Mouse (Mus musculus) liver, postnatal 0 days (tissue): ENCODE data around the gene Prpf8. TPM values are rescaled to one million over a fixed set of nuclear protein-coding genes. Genes with fewer than 3 reads are reported as not detected.
A peak's percentile ranks its signal among the peaks of the same experiment; 100 is the strongest.

Source experiments
- ATAC-seq: fragments of 200-750 bp; cut with Nextera tagmentation; 2 replicates; pipeline ENCODE4 v1.8.0; 2017; ENCODE audit warnings: mild to moderate bottlenecking, moderate library complexity
- DNase-seq: peaks from one replicate; pipeline ENCODE4 v3.0.0-alpha.2; 2016
- H3K27ac ChIP-seq: fragments of 300-500 bp; sonication (generic); 2 replicates; pipeline ENCODE4 v1.5.1; 2014; ENCODE audit warnings: antibody characterized with exemption, moderate library complexity, mild to moderate bottlenecking, low read depth
- H3K27me3 ChIP-seq: fragments of 300-500 bp; sonication (generic); 2 replicates; pipeline ENCODE4 v1.6.1; 2014; ENCODE audit warnings: low read length, control low read depth, mixed read lengths; ENCODE audit not compliant: insufficient read depth
- H3K36me3 ChIP-seq: fragments of 300-500 bp; sonication (generic); replicated peaks from 2 replicates; pipeline ENCODE4 v1.6.1; 2014; ENCODE audit warnings: mild to moderate bottlenecking, control low read depth, low read length, moderate library complexity, mixed read lengths; ENCODE audit not compliant: insufficient read depth
- H3K4me1 ChIP-seq: fragments of 300-500 bp; sonication (generic); 2 replicates; pipeline ENCODE4 v1.6.1; 2014; ENCODE audit warnings: antibody characterized with exemption, mild to moderate bottlenecking, control low read depth; ENCODE audit not compliant: insufficient read depth
- H3K4me2 ChIP-seq: fragments of 300-500 bp; sonication (generic); 2 replicates; pipeline ENCODE4 v1.6.1; 2014; ENCODE audit warnings: low read depth, mild to moderate bottlenecking, low read length, moderate library complexity, mixed read lengths
- H3K4me3 ChIP-seq: fragments of 300-500 bp; sonication (generic); 2 replicates; pipeline ENCODE4 v1.5.1; 2014; ENCODE audit warnings: low read depth, low read length
- H3K9ac ChIP-seq: fragments of 300-500 bp; sonication (generic); replicated peaks from 2 replicates; pipeline ENCODE4 v1.6.1; 2014; ENCODE audit warnings: mild to moderate bottlenecking, moderate library complexity
- H3K9me3 ChIP-seq: fragments of 300-500 bp; sonication (generic); 2 replicates; pipeline ENCODE4 v1.6.1; 2016; ENCODE audit warnings: mild to moderate bottlenecking, control low read depth, low read length, mixed read lengths
- CTCF ChIP-seq: sonication (generic); IDR thresholded peaks from 2 replicates; pipeline ENCODE4 v1.5.1; 2016; ENCODE audit warnings: antibody characterized with exemption, low read depth
- EP300 ChIP-seq: IDR thresholded peaks from 2 replicates; pipeline ENCODE4 v1.6.1; 2016; ENCODE audit warnings: antibody characterized with exemption, low read depth, mild to moderate bottlenecking
- WGBS: fragments of 180-500 bp; shearing (Covaris S2); extraction: QIAGEN DNeasy Blood & Tissue Kit; methylation state at CpG from one replicate; pipeline ENCODE4 v1.1.7; 2014; ENCODE audit not compliant: insufficient replicate concordance; 5-methylcytosine and 5-hydroxymethylcytosine counted together
- polyA plus RNA-seq: library from polyadenylated mRNA; unstranded; fragments of >200 nt; fragmentation: Nextera tagmentation; extraction: Ambion mirVana; gene quantifications from 2 replicates; pipeline ENCODE4 v1.2.1, GENCODE M21; 2015

Gene Prpf8
- polyA plus RNA-seq, 1 experiment from 2014 or later = 13.9 TPM

GRCm38 (mm10) chr11:75465051-75465450 lies 21.6 kb upstream of the Prpf8 start:
- Histone ChIP-seq H3K4me3 (no peak overlapping the region), H3K36me3 (peaks cover 24% of the 10 kb centered on the region), H3K4me2 (no peak overlapping the region), H3K27ac (no peak overlapping the region), H3K9me3 (no peaks in the 10 kb centered on the region), H3K9ac (no peak overlapping the region), H3K27me3 (no peaks in the 10 kb centered on the region), H3K4me1 (peaks cover 41% of the 10 kb centered on the region)
- no peak for TF ChIP-seq CTCF
- TF ChIP-seq EP300 = no peak
- DNase-seq (no peak), ATAC-seq (no peak)
- WGBS = 77% methylated on average over 6 of the region's 6 CpGs

GRCm38 (mm10) chr11:75466731-75467505 lies 19.7 kb upstream of the Prpf8 start:
- Histone ChIP-seq H3K27me3 (no peaks in the 10 kb centered on the region), H3K4me2 (peak overlapping the region; percentile 81), H3K9me3 (no peaks in the 10 kb centered on the region), H3K4me3 (no peak overlapping the region), H3K9ac (no peak overlapping the region), H3K4me1 (peaks cover 38% of the 10 kb centered on the region), H3K27ac (peak overlapping the region; percentile 61), H3K36me3 (peaks cover 24% of the 10 kb centered on the region)
- DNase-seq = no peak
- 95% methylated on average over 4 of the region's 4 CpGs for whole genome bisulfite sequencing
- no peak for ATAC-seq
- no peak for TF ChIP-seq EP300
- TF ChIP-seq CTCF = peak; percentile 46

- no peaks in the 10 kb centered on the region for H3K27me3 ChIP-seq
- TF ChIP-seq EP300 (no peak), CTCF (peak; percentile 24; the same call in 1 of the 2 replicates)
- peak overlapping the region; percentile 64 for H3K9ac ChIP-seq
- peak overlapping the region; percentile 81 for H3K4me2 ChIP-seq
- peaks cover 41% of the 10 kb centered on the region for H3K4me1 ChIP-seq
- H3K9me3 ChIP-seq = no peaks in the 10 kb centered on the region
- WGBS = 20% methylated on average over 19 of the region's 19 CpGs
- peaks cover 24% of the 10 kb centered on the region for H3K36me3 ChIP-seq
- DNase-seq (peak; percentile 80), ATAC-seq (peak; percentile 86)
- H3K27ac ChIP-seq = peak overlapping the region; percentile 61
- H3K4me3 ChIP-seq = peak overlapping the region; percentile 52
These were observed 19.0 kb upstream of the Prpf8 start for GRCm38 (mm10) chr11:75467512-75468215.

- DNase-seq (no peak), ATAC-seq (no peak)
- H3K9me3 ChIP-seq = no peaks in the 10 kb centered on the region
- H3K4me1 ChIP-seq = peaks cover 36% of the 10 kb centered on the region
- no peaks in the 10 kb centered on the region for H3K27me3 ChIP-seq
- H3K9ac ChIP-seq = peak overlapping the region; percentile 64
- TF ChIP-seq EP300 (no peak), CTCF (no peak)
- peak overlapping the region; percentile 81 for H3K4me2 ChIP-seq
- peaks cover 24% of the 10 kb centered on the region for H3K36me3 ChIP-seq
- H3K27ac ChIP-seq = peak overlapping the region; percentile 61
- peak overlapping the region; percentile 52 for H3K4me3 ChIP-seq
- 51% methylated on average over 7 of the region's 7 CpGs for WGBS
These were observed 18.2 kb upstream of the Prpf8 start for GRCm38 (mm10) chr11:75468410-75468809.

- no peak overlapping the region for H3K9ac ChIP-seq
- no peaks in the 10 kb centered on the region for H3K9me3 ChIP-seq
- H3K4me1 ChIP-seq = peaks cover 32% of the 10 kb centered on the region
- peak overlapping the region; percentile 81; the same call in 1 of the 2 replicates for H3K4me2 ChIP-seq
- no peak for DNase-seq
- ATAC-seq = no peak
- 75% methylated on average over 4 of the region's 4 CpGs for WGBS
- H3K27me3 ChIP-seq = no peaks in the 10 kb centered on the region
- TF ChIP-seq CTCF (no peak), EP300 (no peak)
- H3K27ac ChIP-seq = no peak overlapping the region
- peaks cover 17% of the 10 kb centered on the region for H3K36me3 ChIP-seq
- no peak overlapping the region for H3K4me3 ChIP-seq
These were observed 17.4 kb upstream of the Prpf8 start for GRCm38 (mm10) chr11:75469261-75469660.

GRCm38 (mm10) chr11:75470675-75471074 lies 15.9 kb upstream of the Prpf8 start:
- peaks cover 3% of the 10 kb centered on the region for H3K36me3 ChIP-seq
- peaks cover 26% of the 10 kb centered on the region for H3K4me1 ChIP-seq
- ATAC-seq = no peak
- no peak overlapping the region for H3K9ac ChIP-seq
- no peak for DNase-seq
- TF ChIP-seq EP300 = no peak
- no peak for TF ChIP-seq CTCF
- no peaks in the 10 kb centered on the region for H3K27me3 ChIP-seq
- no peak overlapping the region for H3K4me3 ChIP-seq
- H3K9me3 ChIP-seq = no peaks in the 10 kb centered on the region
- no peak overlapping the region for H3K4me2 ChIP-seq
- WGBS = 82% methylated on average over 3 of the region's 3 CpGs
- no peak overlapping the region for H3K27ac ChIP-seq
